Mouse (Mus musculus) hematopoietic stem cell, adult 5-6 weeks (primary cell): ENCODE results near the gene Gm8947. TPM values are rescaled to one million over a fixed set of nuclear protein-coding genes. Genes with fewer than 3 reads are reported as not detected.

Experiments
- total RNA-seq: library from RNA; stranded (forward); fragments of 172-1452, 232-1000 nt; gene quantifications from 2 replicates; pipeline ENCODE4 v1.2.3, GENCODE M21; 2017

The Gm8947 gene
- total RNA-seq, 1 experiment from 2014 or later = not detected

Other genes with a start within 250 kb of the Gm8947 start
- 0.05 and 2.3 TPM in 2 replicates for gene Hmcn1, start 198.9 kb upstream of the Gm8947 start, total RNA-seq
- gene Gm47985, start 9.8 kb upstream of the Gm8947 start, total RNA-seq = not detected in 2 replicates
- gene Gm47995, start 6.1 kb downstream of the Gm8947 start, total RNA-seq = not detected in 2 replicates
- not detected in 2 replicates for gene 3110040M04Rik, start 11.7 kb downstream of the Gm8947 start, total RNA-seq
- gene Gm47996, start 17.8 kb downstream of the Gm8947 start, total RNA-seq = 0.25 TPM in 1 of 2 replicates, not detected in the other
- gene Ivns1abp, start 152.1 kb downstream of the Gm8947 start, total RNA-seq = 556 and 557 TPM in 2 replicates
- 32.6 and 34.1 TPM in 2 replicates for gene Swt1, start 236.1 kb downstream of the Gm8947 start, total RNA-seq
- gene Trmt1l, start 236.2 kb downstream of the Gm8947 start, total RNA-seq = 28.9 and 32.6 TPM in 2 replicates